Mouse (Mus musculus): Measurements from ENCODE around the gene Tfap2b. TPM values are rescaled to one million over a fixed set of nuclear protein-coding genes. Genes with fewer than 3 reads are reported as not detected.

The Tfap2b gene
- polyA plus RNA-seq, 1 experiment from 2014 or later: 32.2 TPM

DNA sequence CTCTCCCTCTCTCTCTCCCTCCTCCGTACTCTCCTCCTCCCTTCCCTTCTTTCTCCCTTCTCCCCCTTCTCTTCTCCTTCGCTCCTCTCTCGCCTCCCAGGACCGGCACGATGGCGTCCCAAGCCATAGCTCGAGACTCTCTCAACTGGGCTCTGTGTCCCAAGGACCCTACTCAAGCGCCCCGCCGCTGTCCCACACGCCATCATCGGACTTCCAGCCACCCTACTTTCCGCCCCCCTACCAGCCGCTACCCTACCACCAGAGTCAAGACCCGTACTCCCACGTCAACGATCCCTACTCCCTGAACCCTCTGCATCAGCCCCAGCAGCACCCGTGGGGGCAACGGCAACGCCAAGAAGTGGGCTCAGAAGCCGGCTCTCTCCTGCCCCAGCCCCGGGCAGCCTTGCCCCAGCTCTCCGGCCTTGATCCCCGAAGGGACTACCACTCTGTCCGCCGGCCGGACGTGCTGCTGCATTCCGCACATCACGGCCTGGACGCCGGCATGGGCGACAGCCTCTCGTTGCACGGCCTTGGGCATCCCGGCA, 5.2 kb downstream of the Tfap2b start:
- WGBS: under 1% methylated on average over 36 of the region's 36 CpGs
- Histone ChIP-seq H3K9me3 (no peaks in the 10 kb centered on the region), H3K4me3 (peak overlapping the region; percentile 52), H3K36me3 (replicated peaks) (no peaks in the 10 kb centered on the region), H3K27me3 (ENCODE audit: poor library complexity, severe bottlenecking) (peaks cover 100% of the 10 kb centered on the region), H3K27ac (peak overlapping the region; percentile 87), H3K4me1 (peaks cover 45% of the 10 kb centered on the region)
- DNase-seq (ENCODE audit: extremely low spot score, low spot score): peak; percentile 39

DNA sequence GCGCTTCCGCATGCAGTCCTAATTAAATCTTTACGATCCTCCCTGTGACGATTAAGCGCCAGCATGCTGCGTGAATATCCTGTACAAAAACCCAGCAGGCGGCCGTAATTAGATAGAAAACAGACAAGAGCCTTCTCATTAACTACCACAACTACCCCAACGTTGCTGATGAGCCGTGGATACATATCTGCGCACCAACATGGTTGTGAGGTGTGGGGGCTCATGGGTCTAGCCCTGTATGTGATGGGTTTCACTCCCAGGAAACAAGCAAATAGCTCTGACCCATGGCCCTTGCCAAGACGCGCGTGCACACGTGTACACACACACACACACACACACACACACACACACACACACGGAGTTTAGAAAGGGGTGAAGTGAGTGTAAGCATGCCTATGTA, 8.7 kb downstream of the Tfap2b start:
- 3% methylated on average over 16 of the region's 16 CpGs for WGBS
- H3K4me3 ChIP-seq: peak overlapping the region; percentile 52
- no peak overlapping the region for H3K27ac ChIP-seq
- peaks cover 55% of the 10 kb centered on the region for H3K4me1 ChIP-seq
- no peaks in the 10 kb centered on the region for H3K9me3 ChIP-seq
- H3K27me3 ChIP-seq (ENCODE audit: poor library complexity, severe bottlenecking): peaks cover 100% of the 10 kb centered on the region
- H3K36me3 ChIP-seq (replicated peaks): no peaks in the 10 kb centered on the region
- peak; percentile 29 for DNase-seq (ENCODE audit: extremely low spot score, low spot score)

DNA sequence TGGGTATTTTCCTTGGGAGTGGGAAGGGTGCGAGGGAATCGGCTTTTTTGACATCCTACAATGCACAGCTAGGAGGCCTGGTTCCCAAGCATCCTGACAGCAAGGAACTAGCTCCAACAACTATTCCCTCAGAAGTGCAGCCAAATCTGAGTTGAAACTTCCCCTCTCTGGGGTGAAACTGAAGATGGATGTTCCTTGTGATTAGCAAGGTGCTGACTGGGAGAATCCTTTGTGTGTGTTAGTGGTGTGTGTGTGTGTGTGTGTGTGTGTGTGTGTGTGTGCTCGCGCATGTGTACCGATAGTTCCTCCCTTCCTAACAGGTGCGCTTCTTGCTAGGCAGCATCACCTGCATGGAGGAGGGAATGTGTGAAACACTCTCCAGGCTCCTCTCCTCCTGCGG, 9.5 kb downstream of the Tfap2b start:
- H3K9me3 ChIP-seq: no peaks in the 10 kb centered on the region
- no peak for DNase-seq (ENCODE audit: extremely low spot score, low spot score)
- peaks cover 100% of the 10 kb centered on the region for H3K27me3 ChIP-seq (ENCODE audit: poor library complexity, severe bottlenecking)
- H3K27ac ChIP-seq: no peak overlapping the region
- WGBS: 8% methylated on average over 7 of the region's 7 CpGs
- no peak overlapping the region for H3K4me3 ChIP-seq
- no peaks in the 10 kb centered on the region for H3K36me3 ChIP-seq (replicated peaks)
- peaks cover 60% of the 10 kb centered on the region for H3K4me1 ChIP-seq

DNA sequence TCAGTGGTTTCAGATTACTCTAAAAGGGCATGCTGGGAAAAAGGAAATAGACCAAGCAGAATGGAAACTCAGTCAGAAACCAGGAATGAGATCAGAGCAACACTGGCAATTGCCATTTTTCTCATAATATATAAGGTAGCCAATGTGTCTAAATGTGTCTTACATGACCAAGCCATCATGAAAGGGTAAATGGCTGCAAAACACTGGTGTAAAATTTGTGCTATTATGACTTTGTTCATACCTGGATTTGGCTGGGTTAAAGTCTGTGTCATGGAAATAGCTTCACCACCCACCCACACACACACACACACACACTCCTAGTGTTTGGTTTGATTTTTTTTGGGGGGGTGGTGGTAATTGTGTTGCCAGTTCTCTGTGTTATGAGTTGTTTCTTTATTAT, 10.7 kb downstream of the Tfap2b start:
- no peak for DNase-seq (ENCODE audit: extremely low spot score, low spot score)
- H3K4me1 ChIP-seq: peaks cover 56% of the 10 kb centered on the region
- H3K27me3 ChIP-seq (ENCODE audit: poor library complexity, severe bottlenecking): peaks cover 100% of the 10 kb centered on the region
- no peak overlapping the region for H3K4me3 ChIP-seq
- H3K36me3 ChIP-seq (replicated peaks): no peaks in the 10 kb centered on the region
- no peak overlapping the region for H3K27ac ChIP-seq
- no peaks in the 10 kb centered on the region for H3K9me3 ChIP-seq

DNA sequence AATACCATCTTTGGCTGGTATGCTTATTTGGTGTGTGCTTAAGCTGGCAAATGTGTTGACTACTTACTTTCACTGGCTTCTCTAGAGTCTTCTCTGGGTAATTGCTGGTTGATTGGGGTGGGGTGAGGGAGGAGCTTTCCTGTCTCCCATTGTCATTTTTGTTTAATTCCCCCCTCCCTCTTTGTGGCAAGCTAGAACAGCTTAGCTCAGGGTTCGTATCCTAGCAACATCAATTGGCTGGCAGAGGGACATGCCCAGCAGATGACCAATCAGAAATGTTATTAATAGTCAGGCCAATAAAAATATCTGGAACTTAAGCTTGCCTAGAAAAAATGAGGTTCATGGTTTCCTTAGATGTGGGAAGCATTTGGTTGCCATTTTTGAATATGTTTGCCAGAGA, 11.8 kb downstream of the Tfap2b start:
- peaks cover 56% of the 10 kb centered on the region for H3K4me1 ChIP-seq
- no peak overlapping the region for H3K27ac ChIP-seq
- H3K4me3 ChIP-seq: no peak overlapping the region
- peaks cover 100% of the 10 kb centered on the region for H3K27me3 ChIP-seq (ENCODE audit: poor library complexity, severe bottlenecking)
- WGBS: 3% methylated on average over 1 of the region's 1 CpGs
- no peak for DNase-seq (ENCODE audit: extremely low spot score, low spot score)
- no peaks in the 10 kb centered on the region for H3K9me3 ChIP-seq
- no peaks in the 10 kb centered on the region for H3K36me3 ChIP-seq (replicated peaks)

DNA sequence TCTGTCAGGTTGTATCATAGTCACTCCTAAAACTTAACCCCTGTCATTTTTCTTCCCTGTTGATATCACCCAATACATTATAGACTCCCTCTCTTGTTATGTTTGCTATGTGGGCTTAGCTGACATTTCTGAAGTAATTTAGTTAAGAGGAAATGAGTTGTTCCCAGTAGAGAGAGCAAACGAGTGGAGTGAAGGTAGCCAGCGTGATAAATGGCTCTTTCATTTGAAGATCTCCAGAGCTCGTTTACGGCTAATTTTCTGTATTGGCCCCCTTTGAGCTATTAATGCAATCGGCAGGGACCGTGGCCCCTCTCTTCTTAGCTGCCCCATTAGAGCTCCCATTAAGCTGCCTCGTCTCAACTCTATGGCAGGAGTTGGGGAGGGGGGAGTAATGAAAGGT, 12.9 kb downstream of the Tfap2b start:
- WGBS: 3% methylated on average over 7 of the region's 7 CpGs
- Histone ChIP-seq H3K4me3 (no peak overlapping the region), H3K36me3 (replicated peaks) (no peaks in the 10 kb centered on the region; the same call in 1 of the 2 replicates), H3K9me3 (no peaks in the 10 kb centered on the region), H3K27me3 (ENCODE audit: poor library complexity, severe bottlenecking) (peaks cover 100% of the 10 kb centered on the region), H3K27ac (no peak overlapping the region), H3K4me1 (peaks cover 62% of the 10 kb centered on the region)
- DNase-seq (ENCODE audit: extremely low spot score, low spot score): no peak

DNA sequence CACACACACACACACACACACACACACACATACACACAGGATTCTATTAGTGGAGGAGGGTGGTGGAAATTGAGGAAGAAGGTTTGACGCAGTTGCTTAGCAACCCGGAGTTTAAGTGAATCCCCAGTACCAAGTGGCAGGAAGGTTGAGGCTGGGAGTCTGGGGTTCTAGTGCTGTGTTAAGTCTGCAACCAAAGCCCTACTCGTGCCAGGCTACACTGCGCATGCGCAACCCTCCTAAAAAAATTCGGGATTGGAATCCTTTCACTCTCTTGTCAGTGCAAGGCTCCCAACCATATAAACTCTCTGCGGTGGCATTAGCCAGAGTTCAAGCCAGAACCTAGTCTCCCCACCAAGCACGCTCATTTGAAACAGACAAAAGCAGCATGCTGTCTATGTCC, 18.0 kb downstream of the Tfap2b start:
- WGBS: 16% methylated on average over 8 of the region's 8 CpGs
- Histone ChIP-seq H3K36me3 (replicated peaks) (no peaks in the 10 kb centered on the region; the same call in 1 of the 2 replicates), H3K9me3 (no peaks in the 10 kb centered on the region), H3K27ac (no peak overlapping the region), H3K4me1 (peaks cover 24% of the 10 kb centered on the region), H3K27me3 (ENCODE audit: poor library complexity, severe bottlenecking) (peaks cover 99% of the 10 kb centered on the region), H3K4me3 (no peak overlapping the region)
- DNase-seq (ENCODE audit: extremely low spot score, low spot score): no peak

DNA sequence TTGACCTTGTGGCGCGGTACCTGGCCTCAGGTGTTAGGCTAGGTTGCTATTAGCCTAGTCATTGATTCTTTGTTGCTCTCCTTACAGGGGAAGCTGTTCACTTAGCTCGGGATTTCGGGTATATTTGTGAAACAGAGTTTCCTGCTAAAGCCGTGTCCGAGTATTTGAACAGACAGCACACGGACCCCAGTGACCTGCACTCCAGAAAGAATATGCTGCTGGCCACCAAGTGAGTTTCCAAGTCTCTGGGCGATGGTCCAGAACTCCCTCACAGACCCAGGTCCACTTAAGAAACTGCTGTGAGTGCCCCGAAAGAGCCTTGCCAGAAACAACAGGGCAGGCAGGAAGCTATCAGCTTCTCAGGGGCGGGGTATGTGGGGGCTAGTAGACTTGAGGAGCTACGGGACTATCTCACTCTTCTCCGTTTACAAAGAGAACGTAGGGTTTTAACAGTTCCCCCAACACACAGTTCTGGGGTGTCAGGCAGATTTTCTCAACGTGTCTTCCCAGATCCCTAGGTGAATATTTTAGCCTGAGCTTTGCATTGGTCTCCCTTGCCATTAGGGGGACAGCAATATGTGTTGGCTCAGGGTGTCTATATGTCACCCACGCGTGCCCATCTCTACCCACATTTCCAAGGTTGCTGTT, 22.3 kb downstream of the Tfap2b start:
- peaks cover 99% of the 10 kb centered on the region for H3K27me3 ChIP-seq (ENCODE audit: poor library complexity, severe bottlenecking)
- H3K36me3 ChIP-seq (replicated peaks): no peaks in the 10 kb centered on the region; the same call in 1 of the 2 replicates
- no peak overlapping the region for H3K4me3 ChIP-seq
- H3K4me1 ChIP-seq: peaks cover 18% of the 10 kb centered on the region
- DNase-seq (ENCODE audit: extremely low spot score, low spot score): no peak
- 13% methylated on average over 16 of the region's 16 CpGs for WGBS
- no peaks in the 10 kb centered on the region for H3K9me3 ChIP-seq
- no peak overlapping the region for H3K27ac ChIP-seq

DNA sequence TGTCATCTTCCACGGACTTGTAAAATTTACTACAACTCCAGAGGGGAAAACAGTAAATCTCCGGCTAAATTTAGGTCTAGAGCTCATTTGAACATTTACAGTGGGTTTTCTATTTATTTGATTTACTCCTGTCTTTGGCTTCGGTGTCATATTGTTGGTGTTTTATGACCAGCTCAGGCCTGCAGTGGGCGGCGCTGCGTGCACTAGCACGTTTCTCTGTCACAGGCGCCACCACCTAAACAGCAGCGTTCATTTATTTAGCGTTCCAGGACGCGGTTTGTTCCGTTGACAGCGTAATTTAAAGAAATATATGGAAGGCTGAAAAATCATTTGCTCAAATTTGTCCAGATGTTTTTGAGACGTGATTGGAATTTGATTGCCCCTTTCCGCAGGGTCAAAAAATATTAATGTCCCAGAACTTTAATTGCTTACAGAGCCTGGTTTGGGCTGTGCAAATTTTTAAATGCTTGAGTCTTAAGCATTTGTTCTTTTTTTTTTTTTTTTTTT, 22.9 kb downstream of the Tfap2b start:
- Histone ChIP-seq H3K4me1 (peaks cover 17% of the 10 kb centered on the region), H3K27ac (no peak overlapping the region), H3K36me3 (replicated peaks) (no peaks in the 10 kb centered on the region; the same call in 1 of the 2 replicates), H3K4me3 (no peak overlapping the region), H3K9me3 (no peaks in the 10 kb centered on the region), H3K27me3 (ENCODE audit: poor library complexity, severe bottlenecking) (peaks cover 99% of the 10 kb centered on the region)
- no peak for DNase-seq (ENCODE audit: extremely low spot score, low spot score)
- WGBS: 16% methylated on average over 16 of the region's 16 CpGs

DNA sequence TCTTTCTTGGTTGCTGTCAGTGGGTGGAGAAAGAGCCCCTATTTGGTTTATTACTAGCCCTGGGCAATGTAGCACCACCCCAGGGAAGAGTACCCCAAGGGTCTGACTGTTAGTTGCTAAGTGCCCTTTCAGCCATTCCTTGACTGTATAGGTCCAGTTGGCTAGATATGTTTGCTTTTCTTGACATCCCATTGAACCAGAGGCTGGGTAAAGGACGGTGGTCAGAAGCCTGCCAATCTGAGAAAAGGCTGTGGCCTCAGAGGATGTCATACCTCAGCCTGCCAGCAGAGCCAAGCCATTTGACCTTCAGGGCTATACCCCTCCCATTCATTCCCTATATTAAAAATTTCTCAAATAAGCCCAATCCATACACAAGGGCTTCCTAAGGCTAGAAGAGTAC, 24.0 kb downstream of the Tfap2b start:
- H3K4me1 ChIP-seq: peaks cover 17% of the 10 kb centered on the region
- no peak overlapping the region for H3K27ac ChIP-seq
- WGBS: 8% methylated on average over 1 of the region's 1 CpGs
- no peak overlapping the region for H3K4me3 ChIP-seq
- DNase-seq (ENCODE audit: extremely low spot score, low spot score): no peak
- no peaks in the 10 kb centered on the region for H3K9me3 ChIP-seq
- peaks cover 99% of the 10 kb centered on the region for H3K27me3 ChIP-seq (ENCODE audit: poor library complexity, severe bottlenecking)
- no peaks in the 10 kb centered on the region for H3K36me3 ChIP-seq (replicated peaks)

DNA sequence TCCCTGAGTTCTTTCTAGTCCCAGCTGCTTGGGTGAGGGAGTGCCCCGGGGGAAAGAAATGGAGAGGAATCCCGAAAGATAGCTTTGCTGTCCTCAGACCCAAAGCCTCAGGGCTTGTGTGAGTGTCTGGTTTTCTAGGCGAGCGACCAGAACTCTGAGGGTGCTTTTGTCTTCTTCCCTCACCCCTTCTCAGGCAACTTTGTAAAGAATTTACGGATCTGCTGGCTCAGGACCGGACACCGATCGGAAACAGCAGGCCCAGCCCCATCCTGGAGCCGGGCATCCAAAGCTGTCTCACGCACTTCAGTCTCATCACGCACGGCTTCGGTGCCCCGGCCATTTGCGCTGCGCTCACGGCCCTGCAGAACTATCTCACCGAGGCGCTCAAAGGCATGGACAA, 25.1 kb downstream of the Tfap2b start:
- peaks cover 17% of the 10 kb centered on the region for H3K4me1 ChIP-seq
- peaks cover 99% of the 10 kb centered on the region for H3K27me3 ChIP-seq (ENCODE audit: poor library complexity, severe bottlenecking)
- H3K9me3 ChIP-seq: no peaks in the 10 kb centered on the region
- no peak for DNase-seq (ENCODE audit: extremely low spot score, low spot score)
- no peak overlapping the region for H3K4me3 ChIP-seq
- 2% methylated on average over 19 of the region's 19 CpGs for WGBS
- no peak overlapping the region; the same call in 1 of the 2 replicates for H3K27ac ChIP-seq
- H3K36me3 ChIP-seq (replicated peaks): no peaks in the 10 kb centered on the region

DNA sequence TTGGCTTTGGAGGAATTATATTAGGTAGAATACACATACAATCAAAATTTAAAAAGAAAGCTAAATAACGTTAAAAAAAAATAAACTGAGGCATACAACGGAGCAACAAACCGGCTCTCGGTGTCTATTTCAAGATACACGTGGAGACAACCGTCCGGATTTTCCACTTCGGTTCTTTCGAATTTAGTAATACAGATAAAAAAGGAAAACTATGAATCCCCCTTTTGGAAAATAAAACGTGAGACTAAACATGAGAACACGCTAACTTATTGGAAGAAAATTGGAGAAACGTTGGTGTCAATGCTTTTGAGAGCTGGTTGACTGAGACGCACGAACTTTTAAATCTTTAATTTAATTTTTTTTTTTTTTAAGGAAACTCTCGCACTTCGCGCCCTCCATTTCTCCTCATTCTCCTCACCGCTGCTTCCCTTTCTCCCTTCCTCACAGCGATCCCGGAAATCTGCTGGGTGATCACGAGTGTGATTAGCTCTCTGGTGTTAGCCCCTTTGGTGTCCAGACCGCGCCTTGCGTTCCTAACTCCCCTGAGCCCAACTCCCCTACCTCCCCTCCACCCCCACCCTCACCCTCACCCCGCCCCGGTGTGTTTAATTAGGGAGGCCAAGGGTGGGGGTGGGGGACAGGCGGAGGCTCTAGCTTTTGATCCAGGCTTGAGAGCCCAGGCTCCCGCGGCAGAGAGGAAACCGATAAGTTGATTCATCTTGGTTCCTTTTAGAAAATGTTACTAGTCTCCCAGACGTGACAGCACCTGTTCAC, 25.9 kb downstream of the Tfap2b start:
- H3K4me1 ChIP-seq: peaks cover 17% of the 10 kb centered on the region
- no peak for DNase-seq (ENCODE audit: extremely low spot score, low spot score)
- no peaks in the 10 kb centered on the region for H3K9me3 ChIP-seq
- H3K27me3 ChIP-seq (ENCODE audit: poor library complexity, severe bottlenecking): peaks cover 99% of the 10 kb centered on the region
- no peaks in the 10 kb centered on the region for H3K36me3 ChIP-seq (replicated peaks)
- H3K27ac ChIP-seq: no peak overlapping the region
- peak overlapping the region; percentile 20; the same call in 1 of the 2 replicates for H3K4me3 ChIP-seq
- WGBS: 1% methylated on average over 31 of the region's 31 CpGs

DNA sequence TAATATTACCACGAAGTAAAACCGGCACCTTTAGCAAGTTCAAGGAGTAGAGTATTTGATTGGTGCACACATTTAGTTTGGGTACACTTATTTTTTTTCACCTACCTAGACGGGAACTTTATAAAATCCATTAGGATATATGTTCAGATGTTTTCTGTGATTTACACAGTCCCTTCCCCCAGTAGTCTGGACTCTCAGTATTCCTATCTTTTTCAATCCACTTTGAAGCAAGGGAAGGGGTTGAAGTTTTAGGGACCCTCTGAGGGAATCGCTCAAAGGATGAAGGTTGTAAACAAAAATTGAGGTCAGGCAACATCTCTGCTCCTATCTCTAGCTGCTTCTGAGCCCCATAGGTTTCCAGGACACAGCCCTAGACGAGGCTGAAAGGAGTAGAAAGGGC, 27.3 kb downstream of the Tfap2b start:
- H3K4me1 ChIP-seq: peaks cover 21% of the 10 kb centered on the region
- peaks cover 100% of the 10 kb centered on the region for H3K27me3 ChIP-seq (ENCODE audit: poor library complexity, severe bottlenecking)
- DNase-seq (ENCODE audit: extremely low spot score, low spot score): no peak
- H3K4me3 ChIP-seq: no peak overlapping the region
- H3K36me3 ChIP-seq (replicated peaks): no peaks in the 10 kb centered on the region
- no peak overlapping the region for H3K27ac ChIP-seq
- H3K9me3 ChIP-seq: no peaks in the 10 kb centered on the region
- 10% methylated on average over 5 of the region's 5 CpGs for WGBS

Data from forebrain, embryonic 10.5 days (tissue).